Mouse (Mus musculus) frontal cortex, postnatal 36 days (tissue): ENCODE data around the gene Wfdc12.

Experiments
- DNase-seq, 2 experiments: peaks; one replicate each; pipeline ENCODE4 v3.0.0; 2022; ENCODE audit warnings: low spot score in 2 of 2

The Wfdc12 gene

DNA sequence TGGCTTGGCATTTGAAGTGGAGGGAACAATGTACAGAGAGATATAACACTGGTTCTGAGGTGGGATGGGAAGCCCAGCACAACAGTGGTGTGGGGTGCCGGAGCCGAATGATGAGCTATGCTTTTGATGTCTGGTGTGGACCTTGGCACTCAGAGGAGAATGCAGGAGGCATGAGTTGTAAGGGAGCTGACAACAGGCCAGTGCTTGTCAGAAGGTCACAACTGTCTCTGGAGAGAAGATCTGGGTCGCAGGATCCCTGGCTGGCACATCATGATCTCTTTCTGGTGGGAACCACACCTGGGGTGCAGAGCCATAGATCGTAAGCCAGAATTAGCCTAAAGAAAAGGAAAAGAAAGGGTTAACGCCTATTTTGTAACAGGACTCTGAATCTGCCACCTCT, 12.6 kb downstream of the Wfdc12 start:
- no peak for DNase-seq

DNA sequence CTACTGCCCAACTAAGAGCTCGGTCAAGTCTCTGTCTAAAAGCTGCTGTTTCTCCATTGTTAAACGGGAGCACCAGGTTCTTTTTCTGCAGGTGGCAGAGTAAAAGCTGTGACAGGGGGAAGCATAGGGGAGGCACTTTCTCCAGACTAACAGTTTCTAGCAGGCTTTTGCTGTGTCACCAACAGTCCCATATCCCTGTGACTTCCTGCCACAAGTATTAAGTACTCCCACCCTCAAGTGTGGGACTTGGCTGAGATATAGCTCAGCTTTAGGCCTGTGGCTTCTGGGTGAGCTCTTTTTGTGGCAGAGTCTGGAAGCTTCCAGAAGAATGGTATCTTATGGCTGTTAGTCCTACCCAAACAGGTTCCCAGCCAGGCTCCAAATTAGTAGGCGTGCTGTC, 14.6 kb downstream of the Wfdc12 start:
- no peak for DNase-seq

DNA sequence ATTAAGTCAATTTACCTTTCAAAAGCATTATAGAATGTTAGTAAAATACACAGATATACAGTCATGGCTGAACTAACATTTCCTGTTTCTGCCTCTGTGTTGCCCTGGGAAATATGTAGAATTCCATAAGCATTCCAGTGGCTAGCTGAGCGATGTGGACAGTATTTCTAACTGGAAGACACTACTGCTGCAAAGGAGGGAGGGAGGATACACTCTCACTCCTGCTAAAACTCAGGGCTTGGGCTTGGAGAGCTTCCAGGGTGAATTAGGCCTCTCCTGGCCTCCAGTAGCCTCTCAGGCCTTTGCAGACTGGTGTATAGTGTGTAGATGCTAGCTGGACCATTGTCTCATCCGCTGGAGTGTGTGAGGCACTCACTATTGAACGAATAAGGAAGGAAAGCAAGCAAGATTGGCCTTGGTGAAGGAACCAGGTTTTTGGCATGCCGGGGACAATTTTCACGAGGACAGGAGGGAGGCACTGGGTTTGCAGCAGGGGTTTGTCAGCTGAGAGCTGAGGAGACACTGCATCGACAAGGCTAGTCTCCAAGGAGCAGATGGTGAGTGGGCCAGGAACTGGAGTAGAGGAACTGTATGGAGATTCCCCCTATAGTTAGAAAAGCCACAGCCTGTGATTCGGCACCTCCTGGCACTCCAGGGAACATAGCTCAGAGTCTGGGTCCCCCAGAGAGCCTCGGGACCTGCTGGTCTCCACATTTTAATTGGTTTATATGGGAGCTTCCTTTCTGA, 15.6 kb downstream of the Wfdc12 start:
- DNase-seq: peak; percentile 84 to 88

DNA sequence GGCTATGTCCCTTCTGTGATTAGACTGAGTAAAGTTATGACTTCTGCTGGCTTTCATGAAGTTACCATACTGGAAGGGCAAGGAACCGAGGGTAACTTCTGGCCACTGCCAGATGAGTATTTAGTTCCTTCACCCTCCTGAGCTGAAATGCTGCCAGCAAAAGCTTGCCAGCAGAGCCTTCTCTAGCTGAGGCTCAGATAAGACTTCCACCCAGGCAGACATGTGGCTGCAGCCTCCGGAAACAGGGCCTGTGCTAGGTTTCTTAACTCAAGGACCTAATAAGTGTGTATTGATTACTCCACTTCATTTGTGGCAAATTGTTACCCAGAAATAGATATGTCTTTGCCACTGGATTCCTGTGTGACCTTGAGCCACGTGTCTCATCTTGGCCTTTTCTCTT, 17.0 kb downstream of the Wfdc12 start:
- no peak for DNase-seq

DNA sequence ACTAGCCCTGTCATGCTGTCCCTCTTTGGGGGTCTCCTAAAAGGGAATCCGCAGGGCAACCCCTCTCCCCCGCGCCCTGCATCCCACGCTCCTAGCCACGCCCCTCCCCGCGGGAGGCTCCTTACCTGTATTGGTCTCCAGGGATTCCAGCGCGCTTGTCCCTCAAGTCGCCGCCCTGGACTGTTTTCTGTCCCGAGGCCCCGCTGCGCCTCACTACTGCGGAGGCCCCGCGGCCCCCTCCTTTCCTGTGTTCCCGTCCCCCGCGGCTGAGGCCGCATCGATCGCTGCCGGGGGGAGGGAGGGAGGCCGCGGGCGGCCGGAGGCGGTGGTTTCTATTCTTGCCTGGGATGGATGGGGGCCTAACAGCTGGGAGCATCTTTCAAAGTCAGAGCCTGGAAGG, 19.5 kb downstream of the Wfdc12 start, which contains the start of gene Kcns1:
Gene Kcns1 (minus strand): TSS at position 212 of the 400 bp plus-strand sequence.
- DNase-seq: peak in 1 of 2 experiments; percentile 28

DNA sequence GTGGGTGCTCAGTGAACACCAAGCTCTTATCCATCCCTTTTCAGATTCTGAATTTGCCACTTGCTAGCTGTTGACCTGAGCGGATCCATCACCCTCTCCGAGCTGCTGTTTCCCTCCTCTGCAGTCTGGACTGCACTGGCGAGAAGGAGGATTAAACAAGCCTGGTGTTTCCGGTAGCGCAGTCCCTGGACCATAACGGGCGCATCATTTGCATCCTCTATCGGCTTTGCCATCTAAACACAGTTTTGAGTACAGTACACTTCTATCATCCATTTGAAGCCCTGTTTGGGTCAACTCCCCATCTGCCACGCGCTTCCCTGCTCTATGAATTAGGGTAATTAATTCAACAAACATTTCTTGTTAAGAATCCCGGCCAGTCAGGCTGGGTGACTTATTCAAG, 20.1 kb downstream of the Wfdc12 start:
- no peak for DNase-seq

DNA sequence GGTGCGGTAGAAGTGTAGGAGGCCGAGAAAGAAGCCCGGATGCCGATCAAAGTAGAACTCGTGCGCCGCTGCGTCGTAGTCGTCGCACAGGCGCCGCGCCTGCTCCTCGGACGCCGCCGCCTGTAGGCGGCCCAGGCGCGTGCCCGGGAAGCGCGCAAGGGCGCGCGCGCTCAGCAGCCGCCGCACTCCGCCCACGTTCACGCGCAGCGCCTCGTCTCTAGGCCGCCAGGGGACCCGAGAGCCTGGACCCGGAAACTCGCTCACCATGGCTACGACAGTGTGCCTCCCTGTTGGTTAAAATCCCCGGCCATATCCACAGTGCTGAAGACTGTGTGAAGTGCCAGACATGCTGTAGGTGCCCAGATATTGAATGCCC, 21.8 kb downstream of the Wfdc12 start:
- DNase-seq: peak in 1 of 2 experiments; percentile 38

DNA sequence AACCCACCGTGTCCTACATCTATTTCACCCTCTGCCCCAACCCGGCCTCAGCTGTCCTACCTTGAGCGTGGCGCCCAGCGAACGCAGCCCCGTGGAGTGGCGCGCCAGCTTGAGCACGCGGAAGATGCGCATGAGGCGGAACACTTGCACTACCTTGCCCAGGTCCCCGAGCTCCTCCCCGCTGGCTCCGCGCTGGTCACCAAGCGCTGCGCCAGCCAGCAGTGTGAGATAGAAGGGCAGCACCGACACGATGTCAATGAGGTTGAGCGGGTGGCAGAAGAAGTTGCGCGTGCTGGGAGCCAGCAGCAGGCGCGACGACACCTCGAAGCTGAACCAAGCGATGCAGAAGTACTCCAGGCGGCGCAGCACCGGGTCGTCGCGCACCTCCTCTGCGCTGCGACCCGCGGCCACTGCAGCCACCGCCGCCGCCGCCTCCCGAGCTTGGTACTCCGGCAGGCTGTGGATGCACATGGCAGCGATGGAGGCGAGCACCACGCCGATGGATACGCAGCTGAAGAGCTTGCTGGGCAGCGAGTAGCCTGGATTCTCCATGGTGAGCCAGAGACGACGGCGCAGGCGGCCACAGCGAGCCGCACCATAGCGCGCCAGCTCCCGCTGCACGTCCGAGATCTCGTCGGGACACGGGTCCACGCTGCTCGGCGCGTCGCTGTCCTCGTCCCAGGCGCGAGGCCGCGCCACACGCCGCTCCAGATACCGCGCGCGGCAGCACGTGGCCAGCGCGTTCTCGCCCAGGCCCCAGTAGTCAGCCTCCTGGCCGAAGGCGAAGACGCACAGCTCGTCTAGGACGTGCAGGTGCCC, 22.4 kb downstream of the Wfdc12 start:
- peak in 1 of 2 experiments; percentile 17 for DNase-seq

DNA sequence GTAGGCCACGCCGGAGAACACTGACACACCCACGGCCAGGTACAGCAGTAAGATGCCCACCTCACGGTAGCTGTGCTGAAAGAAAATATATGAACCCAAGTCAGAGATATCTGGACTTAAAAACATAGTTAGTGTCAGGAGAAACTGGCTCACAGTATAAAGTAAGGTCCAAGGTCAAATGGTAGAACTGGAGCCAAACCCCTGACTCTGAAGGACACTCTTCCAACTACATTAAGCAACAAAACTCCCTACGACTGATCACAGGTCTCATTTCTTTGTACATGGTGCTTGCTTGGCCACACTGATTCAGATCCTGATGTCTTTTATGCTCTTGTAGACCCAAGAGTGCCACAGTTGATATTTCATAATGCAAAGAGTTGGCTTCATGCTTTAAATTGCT, 25.5 kb downstream of the Wfdc12 start:
- no peak for DNase-seq

DNA sequence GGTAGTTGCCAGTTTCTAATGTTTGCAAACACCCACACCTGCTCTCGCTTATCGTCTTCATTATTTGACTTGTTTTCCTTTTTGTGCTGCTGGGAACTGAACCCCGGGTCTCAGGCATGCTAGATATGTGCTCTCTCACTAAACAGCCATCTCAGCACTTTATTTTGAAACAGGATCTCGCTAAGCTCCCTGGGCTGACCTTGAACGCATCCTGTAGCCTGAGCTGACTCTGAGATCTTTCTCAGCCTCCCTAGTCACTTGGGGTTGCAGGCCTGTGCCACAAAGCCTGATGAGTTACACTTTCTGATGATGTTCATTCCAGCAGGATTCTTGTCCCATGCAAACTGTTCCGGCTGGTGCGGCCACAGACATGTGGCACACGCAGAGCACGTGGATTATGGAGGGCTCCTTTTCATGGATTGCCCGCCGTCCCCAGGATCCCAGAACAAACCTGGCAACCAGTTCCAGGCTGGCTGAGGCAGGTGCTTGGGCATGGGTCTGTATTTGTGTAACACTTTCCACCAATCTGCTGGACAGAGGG, 28.8 kb downstream of the Wfdc12 start:
- DNase-seq: no peak

DNA sequence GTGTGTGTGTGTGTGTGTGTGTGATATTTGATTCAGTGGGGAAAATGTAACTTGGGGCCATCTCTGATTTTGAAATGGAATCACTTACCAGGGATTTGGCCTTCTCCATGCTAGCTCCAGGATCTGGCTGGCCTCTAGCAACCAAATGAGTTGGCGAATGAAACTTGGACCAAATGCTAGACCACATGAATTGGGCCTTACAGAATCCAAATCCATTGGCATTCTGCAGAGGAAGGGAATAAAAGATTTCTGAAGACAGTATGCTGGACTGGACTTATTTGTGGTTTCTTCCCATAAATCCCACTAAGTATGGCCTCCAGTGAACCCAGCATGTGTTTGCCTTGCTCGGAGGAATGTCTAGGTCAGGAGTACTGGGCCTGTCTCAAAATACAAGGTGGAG, 31.6 kb downstream of the Wfdc12 start:
- no peak for DNase-seq

DNA sequence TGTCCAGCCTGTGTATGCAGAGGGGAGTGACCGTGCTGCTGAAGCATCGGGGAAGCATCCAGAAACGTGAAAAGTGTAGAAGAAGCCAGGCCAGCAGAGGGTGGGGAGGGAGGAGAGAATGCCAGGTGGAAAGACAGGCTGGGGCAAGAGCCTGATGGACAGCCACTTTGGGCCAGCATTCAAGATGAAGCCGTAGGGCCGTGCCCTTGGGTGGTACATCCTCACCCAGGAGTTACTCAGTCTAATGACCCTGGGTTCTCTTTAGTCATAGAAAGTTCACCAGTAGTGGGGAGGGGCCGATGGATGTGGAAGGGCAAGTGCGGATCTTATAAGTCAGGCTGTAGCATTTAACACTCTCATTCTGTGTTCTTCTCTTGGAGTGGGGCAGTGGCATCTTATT, 34.2 kb downstream of the Wfdc12 start:
- no peak for DNase-seq

DNA sequence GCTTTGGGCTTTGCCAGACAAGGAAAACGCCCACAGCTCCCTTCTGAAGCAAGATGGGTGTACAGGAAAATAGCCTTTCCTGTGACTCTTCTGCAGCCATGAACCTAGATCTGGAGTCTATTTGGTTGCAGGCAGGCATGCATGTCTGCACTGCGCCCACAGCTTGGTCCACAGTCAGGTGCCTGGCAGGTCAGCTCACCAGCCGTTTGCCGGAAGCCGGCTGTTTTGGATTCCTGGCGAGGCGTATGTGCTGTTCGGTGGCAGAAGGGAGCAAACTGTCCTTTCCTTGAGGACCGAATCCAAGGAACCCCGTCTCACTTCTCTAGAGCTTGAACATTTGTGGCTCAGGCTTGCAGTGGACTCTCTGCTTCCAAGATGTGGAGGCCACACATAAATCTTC, 36.4 kb downstream of the Wfdc12 start:
- no peak for DNase-seq

DNA sequence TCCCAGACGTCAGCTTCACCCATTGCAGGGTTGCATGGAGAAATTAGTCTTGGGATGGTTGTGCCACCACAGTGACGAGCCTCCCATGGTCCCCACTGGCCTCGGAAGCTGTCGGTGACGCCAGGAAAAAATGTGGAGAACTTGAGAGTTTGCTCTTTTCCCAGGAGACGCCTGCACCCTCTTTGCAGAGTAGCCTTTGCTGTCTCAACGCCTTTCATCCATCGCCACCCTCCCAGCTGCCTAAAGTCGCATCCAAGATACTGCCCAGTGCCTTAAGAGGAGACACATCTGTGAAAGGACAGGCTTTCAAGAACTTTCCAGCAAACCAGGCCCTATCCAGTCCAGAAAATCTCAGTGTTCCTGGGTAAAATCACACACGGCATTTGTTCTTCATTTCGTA, 38.1 kb downstream of the Wfdc12 start:
- DNase-seq: no peak

DNA sequence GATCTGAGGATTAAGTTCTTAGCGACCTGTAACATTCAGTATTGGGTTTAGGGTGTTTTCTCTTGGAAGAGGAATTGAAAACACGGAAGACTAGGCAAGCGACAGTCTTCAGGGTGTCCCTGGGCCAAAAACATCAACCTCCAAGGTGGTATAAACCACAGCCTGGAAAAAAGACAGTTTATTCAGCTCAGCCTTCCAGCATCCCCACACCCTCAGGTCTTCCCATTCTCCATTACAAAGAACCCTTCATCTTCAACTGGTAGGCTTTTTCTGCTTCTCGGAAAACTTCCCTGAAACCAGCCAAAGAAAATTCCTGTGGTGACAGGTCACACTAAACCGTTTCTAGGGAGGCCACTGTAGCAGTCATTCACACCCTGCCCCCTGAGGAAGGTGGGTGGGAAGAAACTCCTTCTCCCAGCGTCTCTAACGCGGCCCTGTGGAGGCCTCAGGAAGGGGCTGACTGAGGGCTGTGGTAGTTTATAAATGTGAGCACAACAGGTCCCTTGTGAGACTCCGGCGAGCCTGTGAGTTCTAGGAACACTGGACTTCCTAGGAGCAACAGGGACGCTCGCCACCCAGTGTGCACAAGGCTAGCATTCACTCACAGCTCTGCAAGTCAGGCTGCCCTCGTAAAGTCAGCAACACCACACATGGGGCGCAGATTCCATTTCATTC, 40.2 kb downstream of the Wfdc12 start:
- DNase-seq: no peak

DNA sequence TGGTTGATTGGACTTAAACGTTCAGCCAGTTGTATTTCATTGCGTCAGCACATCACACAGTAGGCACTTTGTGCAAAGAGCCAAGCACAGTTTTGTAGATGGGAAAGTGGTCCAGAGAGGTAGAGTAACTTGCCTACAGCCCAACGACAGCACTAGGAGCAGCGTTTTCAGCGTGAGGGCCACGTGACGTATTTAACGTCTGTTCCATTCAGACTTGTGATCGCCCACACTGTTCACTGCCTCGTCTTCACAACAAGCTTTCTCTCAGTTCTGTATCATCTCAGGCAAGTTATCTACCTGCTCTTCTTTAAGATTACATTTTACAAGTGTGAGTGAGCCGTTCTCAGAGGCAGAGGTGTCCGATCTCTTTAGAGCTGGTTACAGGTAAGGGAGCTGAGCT, 43.9 kb downstream of the Wfdc12 start:
- peak in 1 of 2 experiments; percentile 48 for DNase-seq

DNA sequence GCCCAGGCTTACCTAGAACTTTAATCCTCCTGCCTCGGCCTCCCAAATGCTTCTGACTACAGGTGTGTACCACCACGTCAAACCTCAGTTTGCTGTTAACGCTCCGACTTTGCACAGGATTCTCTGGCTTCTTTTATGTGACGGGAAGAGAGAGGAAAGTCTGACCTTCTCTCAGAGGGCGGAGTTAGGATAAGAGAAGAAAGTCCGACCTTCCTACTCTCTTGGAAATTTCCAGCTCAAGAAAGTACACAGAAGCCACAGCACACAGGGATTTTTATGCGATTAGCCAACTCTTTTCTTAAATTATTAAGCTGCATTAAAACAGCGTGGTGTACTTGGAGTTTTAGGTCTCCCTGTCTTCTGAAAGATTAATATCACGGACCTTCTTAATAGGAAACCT, 45.9 kb downstream of the Wfdc12 start:
- no peak for DNase-seq

DNA sequence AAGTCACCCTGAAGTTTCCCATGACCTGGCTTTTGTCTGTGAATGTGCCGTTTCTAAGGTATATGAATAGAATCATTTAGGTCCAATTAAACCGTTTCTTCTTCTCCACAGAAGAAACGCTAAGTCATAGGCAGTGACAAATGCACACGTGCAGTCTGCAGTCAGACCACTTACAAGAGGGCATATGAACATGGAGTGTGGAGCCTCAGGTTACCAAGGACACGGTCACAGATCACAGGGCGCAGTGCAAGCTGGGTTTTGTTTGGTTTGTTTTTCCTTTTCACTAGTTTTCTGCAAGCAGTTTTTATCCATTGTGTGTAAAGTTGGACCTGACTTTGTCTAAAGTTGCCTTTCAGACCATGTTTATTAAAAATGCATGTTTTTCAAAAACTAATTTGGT, 46.4 kb downstream of the Wfdc12 start:
- no peak for DNase-seq

DNA sequence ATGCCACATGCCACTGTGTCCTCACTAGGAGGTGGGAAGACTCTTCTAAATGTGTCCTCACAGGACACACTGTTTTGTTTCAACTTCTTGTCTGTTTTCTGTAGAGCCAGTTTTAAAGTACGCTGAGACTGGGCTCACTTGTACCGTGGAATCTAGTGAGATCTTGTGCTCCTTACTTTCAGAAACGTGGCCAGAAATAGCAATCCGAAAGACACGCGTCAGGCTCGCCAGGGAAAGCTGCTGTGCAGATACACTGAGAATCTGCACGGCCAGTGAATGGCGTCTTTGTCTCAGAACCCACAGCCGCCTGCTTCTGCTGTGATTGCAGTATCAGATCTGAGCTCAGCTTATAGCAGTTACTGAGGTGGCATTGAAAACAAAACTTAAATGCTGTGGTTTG, 48.4 kb downstream of the Wfdc12 start:
- DNase-seq: peak; percentile 42 to 72
